Mouse (Mus musculus): ENCODE data around the gene Litaf.

The Litaf gene

GRCm38 (mm10) chr16:11066029-11066832 lies at the start of gene Litaf:
TSS of gene Litaf (minus strand) at chr16:11066157.
- peak; percentile 97 for DNase-seq

DNA sequence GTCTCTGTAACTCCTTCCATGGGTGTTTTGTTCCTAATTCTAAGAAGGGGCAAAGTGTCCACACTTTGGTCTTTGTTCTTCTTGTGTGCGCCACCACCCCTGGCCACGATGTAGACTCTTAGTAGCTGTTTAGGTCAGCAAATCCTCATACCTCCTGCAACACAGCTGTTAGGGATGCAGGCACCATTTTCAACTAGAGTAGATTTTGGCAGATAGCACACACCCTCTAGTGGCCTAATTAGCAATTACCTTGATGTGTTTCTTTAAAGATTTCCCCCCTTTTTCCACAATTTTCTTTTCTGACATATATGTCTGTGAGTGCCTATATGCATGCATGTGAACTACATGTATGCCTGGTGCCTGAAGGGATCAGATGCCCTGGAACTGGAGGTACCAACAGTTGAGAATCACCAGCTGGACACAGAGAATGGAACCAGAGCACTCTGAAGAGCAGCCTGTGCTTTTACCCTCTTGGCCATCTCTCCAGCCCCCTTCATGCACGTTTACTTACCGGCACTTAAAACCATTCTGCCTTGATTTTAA lies 43.3 kb upstream of the Litaf start:
- DNase-seq = no peak

DNA sequence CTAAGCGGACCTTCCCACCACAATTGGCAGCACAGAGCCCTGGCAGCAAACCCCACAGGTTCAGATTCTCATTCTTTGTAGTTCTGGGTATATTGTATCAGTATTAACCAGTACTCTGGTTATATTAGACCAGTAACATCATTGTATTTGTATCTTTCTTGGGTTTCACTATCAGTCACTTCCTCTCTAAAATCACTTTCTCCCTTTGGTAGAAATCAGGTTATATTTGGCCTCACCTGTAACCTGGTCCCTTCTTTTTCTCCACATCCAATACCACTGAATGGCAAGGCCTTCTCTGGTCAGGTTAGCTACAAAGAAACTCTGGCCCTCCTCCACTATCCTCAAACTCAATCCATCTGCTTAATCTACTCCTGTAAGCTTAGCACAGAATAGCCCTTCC lies 38.9 kb upstream of the Litaf start:
- DNase-seq = no peak

- no peak for DNase-seq
These were observed 31.3 kb upstream of the Litaf start for GRCm38 (mm10) chr16:11097301-11097700.

DNA sequence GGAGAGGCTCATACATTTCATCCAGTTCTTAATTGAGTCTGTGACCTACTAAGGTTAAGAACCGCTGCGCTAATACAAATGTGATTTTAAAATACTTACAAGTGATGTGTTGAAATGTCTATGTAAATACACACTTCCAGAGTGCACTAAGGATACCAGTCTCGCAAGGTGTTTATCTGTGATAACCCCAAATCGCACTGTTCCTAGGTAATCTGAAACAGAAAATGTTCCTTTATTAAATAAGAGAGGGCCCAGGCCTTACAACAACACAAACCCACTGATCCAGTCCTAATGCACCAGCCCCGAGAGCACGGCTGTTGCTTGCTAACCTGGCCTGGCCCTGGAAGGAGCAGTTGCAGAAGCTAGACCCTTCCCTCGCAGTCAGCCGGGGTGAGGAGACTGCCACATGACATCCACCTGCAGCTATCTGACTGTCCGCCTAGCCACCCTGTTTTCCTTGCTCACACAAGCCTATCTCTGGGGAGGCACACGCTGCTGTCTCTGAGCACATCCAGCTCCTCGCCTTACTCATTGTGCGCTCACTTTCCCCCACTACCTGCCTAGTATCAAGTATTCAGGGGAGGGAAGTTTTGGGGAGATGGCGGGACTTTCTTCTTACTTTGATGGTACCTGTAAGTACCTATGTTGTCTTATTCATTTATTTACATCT lies 27.9 kb upstream of the Litaf start:
- no peak for DNase-seq

GRCm38 (mm10) chr16:11092523-11092922 lies 26.6 kb upstream of the Litaf start:
- DNase-seq = no peak

- DNase-seq = no peak
These were observed 26.1 kb upstream of the Litaf start for GRCm38 (mm10) chr16:11092061-11092460.

DNA sequence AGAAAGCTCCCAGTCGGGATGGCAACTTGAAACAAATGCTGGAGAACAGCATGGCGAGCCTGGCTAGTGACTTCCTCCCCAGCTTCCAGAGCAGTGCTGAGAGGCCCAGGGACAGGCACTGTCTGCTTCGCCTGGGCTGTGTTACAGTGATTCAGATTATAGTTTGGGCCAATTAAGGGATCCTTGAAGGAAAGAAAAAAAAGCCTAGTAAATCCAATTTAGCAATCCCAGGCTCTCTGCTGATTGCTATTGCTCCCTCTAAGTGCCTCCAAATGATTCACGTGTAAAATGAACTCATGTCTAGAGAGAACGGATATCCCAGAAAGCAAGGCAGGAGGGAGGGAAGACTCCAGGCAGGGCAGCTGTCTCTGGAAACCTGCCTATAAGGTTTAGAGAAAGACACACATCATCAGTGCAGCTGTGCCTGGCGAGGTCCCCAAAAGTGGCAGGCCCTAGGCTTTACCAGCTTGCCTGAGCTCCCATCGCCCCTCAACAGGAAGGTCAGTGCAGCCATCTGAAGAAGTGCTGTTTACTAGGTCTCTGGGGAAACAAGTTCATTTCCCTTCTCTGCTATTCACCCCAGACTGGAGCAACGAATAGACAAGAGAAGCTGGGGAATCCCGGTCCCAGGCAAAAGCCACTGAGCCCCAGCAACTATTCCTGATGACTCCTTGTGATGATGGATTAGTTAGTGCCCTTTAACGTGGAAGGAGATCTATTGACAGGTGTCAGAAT lies 25.0 kb upstream of the Litaf start:
- DNase-seq = no peak

DNA sequence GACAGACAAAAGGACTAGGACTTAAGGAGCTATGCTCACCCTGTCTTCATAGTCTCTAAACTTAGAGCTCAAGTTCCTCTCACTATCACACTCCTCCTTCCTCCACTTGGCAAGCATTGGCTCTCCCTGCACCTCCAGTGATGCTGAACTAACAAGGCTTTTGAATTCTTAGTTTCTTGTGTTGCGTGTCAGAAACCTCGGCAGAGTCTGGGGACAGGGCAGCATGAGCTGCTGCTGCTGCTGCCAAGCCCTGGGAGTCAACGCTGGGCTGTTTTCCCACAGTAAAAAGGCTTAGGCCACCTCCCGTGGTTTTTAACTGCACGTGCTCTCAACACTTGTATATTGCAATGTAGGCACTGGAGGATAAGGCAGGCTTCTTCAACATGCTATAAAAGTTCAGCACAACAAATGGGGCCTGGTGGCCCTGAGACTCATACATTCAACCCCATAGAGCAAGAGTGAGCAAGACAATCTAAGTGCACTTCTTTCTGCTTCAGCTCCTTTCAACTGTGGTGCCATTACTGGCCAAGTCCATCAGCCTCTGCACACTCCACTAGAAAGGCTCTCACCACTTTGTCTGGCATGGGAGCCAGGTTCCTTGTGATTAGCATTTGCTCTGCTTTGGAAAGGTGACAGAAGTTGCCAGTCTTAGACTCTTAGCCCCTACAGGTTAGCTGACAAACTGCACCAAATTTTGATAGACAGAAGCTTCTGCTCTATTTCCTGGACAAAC lies 21.1 kb upstream of the Litaf start:
- DNase-seq = peak; percentile 37

GRCm38 (mm10) chr16:11086299-11086698 lies 20.3 kb upstream of the Litaf start:
- DNase-seq = no peak

GRCm38 (mm10) chr16:11084181-11084580 lies 18.2 kb upstream of the Litaf start:
- no peak for DNase-seq

- no peak for DNase-seq
These were observed 12.4 kb upstream of the Litaf start for GRCm38 (mm10) chr16:11078216-11078869.

DNA sequence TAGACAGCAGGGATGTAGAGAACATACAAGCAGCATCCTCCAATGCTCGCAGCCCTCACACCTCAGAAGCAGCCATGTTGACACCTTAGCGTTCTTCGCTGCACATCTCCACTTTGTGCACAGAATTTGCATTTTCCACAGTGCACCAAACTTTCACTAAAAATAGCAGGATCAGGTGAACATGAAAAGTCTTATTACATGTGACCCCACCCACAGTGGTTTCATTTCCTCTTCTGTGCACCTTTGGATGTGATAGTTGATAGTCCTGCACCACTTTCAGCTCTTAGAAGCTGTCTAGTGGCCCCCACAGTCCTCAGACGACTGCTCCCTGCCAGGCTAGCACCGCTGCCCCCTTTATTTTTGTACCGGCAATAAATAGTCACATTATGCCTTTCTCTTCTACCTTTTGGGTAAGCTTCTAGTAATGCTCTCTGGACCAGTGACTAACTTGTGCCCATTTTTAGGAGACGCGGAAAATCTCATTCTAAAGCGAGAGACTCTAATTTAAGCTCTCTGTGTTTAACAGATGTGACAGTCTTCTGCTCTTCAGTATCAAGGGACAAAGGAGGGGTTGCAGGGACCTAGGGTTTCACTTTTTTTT lies 11.7 kb upstream of the Litaf start:
- DNase-seq = no peak

DNA sequence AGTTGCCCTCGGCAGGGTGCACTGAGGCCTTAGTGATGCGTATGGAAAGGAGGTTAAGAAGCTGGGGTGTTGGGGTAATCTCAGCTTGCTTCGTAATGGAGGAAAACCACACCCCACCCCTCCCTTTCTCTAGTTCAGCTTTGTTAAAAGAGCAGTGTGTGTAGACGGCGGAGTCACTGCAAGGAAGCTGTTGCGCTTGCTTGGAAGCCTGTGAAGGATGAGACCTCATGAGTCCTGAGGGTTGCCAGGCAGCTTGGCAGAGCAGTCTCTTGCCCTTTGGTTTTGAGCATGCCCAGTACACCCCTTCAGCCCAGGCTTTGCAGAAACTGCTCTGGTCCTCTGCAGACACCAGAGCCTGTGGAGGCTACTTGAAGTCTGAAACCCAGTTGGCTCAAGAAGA lies 7.1 kb upstream of the Litaf start:
- peak; percentile 19 for DNase-seq

DNA sequence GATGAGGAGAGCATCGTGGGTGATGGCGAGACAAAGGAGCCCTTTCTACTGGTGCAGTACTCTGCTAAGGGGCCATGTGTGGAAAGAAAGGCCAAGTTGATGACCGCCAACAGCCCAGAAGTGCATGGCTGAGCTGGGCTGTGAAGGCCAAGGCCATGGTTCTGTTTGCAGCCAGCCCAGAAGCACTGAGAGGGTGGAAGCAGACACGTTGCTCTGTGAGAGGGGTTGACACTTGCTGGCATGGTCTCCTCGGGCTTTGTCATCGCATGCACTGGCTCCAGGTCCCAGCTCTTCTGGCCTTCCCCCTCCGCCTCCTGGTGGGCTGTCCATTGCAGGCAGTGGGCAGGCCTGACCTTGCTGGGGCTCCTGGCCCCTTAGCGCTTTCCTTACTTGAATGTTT lies 6.5 kb upstream of the Litaf start:
- DNase-seq = no peak

GRCm38 (mm10) chr16:11071887-11072286 lies 5.9 kb upstream of the Litaf start:
- DNase-seq = no peak

- peak; percentile 34 for DNase-seq
These were observed 5.2 kb upstream of the Litaf start for GRCm38 (mm10) chr16:11071176-11071575.

GRCm38 (mm10) chr16:11069710-11070420 lies 3.9 kb upstream of the Litaf start:
- peak; percentile 72 for DNase-seq

- DNase-seq = peak; percentile 35
These were observed 3.3 kb upstream of the Litaf start for GRCm38 (mm10) chr16:11069271-11069670.

DNA sequence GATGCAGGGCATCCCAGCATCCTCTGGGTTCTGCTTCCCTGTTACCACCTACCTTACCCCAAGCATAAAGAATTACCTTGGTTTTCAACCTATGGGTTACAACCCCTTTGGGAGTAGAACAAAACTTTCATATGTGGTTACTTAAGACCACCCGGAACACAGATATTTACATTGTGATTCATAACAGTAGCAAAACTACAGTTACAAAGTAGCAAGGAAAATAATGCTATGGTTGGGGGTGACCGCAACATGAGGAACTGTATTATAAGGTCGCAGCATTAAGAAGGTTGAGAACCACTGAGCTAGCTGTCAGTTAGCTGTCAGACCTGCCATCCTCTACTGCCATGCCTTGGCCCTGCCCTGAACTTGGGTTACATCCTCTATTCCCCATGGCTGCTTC lies 2.7 kb upstream of the Litaf start:
- DNase-seq = no peak

GRCm38 (mm10) chr16:11066833-11067191 lies 855 bp upstream of the Litaf start:
- peak; percentile 62 for DNase-seq
